Mouse (Mus musculus) kidney, adult 11 months (tissue): ENCODE measurements at regions not wholly inside any gene's neighbourhood (a gene's known extent, or its start where the extent isn't known, plus 50 kb on each side); places are given as distances from the start of the nearest gene placed in this dataset.

Source experiments
- DNase-seq: peaks from one replicate; pipeline ENCODE4 v3.0.0; 2022

- DNase-seq = no peak
These were observed 165.1 kb upstream of the Pdcd1 start for GRCm38 (mm10) chr1:94217407-94217806.

DNA sequence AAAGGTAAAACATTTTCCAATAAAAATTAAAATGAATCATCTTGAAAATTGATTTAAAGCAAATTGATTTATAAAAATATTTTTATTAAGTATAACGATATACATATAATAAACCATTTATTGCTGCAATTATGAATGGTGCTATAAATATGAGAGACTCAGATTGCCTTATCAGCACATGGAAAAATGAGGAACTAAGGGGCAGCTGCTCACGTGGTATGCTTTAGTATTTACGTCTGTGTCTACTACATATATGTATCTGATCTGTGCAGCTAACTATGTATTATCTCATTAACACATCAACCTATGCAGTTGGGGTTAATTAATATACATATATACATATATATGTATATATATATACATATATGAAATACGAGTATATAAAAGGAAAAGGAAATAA lies 156.6 kb upstream of the Pdcd1 start:
- DNase-seq = no peak

DNA sequence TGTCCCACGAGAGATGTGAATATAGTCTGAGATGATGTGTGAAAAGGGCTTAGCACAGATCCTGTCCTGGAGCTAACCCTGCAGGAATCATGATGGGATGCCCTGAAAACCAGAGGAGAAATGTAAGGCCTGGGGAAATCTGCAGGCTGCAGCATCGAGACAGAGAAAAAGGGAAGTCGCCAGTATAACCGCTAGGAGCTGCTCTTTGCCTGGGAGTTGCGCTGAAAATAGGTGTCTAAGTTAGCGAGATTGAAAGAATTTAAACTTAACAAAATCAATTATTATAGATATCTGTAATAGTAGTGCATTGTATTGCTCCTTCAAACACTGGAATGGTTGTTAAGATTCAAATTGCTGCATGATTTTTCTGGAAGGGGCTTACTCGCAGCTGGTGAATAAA lies 155.5 kb upstream of the Pdcd1 start:
- DNase-seq = no peak

- DNase-seq = no peak
These were observed 150.9 kb upstream of the Pdcd1 start for GRCm38 (mm10) chr1:94203281-94203680.

- no peak for DNase-seq
These were observed 131.5 kb upstream of the Pdcd1 start for GRCm38 (mm10) chr1:94183876-94184275.

- no peak for DNase-seq
These were observed 97.6 kb upstream of the Pdcd1 start for GRCm38 (mm10) chr1:94149958-94150357.

- DNase-seq = no peak
These were observed 94.7 kb upstream of the Pdcd1 start for GRCm38 (mm10) chr1:94147015-94147414.

DNA sequence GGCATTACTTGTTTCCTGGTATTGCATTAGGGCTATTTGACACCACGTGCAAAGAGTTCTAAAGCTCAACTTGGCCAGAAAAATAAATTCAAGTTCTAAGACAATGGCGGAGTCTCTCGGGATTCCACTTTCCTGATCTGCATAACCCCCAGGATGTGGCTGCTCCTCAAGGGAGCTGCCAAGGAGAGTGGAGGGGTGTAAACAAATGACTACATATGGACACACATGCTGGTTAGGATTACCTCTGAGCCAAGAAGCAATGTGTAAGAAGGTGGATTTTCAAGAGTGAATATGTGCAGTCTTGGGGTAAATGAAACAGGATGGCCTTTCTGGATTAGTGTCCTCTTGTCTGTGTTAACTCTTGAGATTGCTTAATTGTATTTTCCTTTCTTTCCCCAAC lies 88.2 kb upstream of the Pdcd1 start:
- DNase-seq = no peak

GRCm38 (mm10) chr1:94139445-94140062 lies 87.2 kb upstream of the Pdcd1 start:
- no peak for DNase-seq

- no peak for DNase-seq
These were observed 84.4 kb upstream of the Pdcd1 start for GRCm38 (mm10) chr1:94136731-94137130.
